Mouse (Mus musculus): ENCODE data around the gene Exoc2. TPM values are rescaled to one million over a fixed set of nuclear protein-coding genes. Genes with fewer than 3 reads are reported as not detected.
A peak's percentile ranks its signal among the peaks of the same experiment; 100 is the strongest.

Gene Exoc2
- polyA plus RNA-seq (2016; fragmentation: Nextera tagmentation; extraction: Ambion mirVana): 26.4 and 31.0 TPM in 2 replicates

DNA sequence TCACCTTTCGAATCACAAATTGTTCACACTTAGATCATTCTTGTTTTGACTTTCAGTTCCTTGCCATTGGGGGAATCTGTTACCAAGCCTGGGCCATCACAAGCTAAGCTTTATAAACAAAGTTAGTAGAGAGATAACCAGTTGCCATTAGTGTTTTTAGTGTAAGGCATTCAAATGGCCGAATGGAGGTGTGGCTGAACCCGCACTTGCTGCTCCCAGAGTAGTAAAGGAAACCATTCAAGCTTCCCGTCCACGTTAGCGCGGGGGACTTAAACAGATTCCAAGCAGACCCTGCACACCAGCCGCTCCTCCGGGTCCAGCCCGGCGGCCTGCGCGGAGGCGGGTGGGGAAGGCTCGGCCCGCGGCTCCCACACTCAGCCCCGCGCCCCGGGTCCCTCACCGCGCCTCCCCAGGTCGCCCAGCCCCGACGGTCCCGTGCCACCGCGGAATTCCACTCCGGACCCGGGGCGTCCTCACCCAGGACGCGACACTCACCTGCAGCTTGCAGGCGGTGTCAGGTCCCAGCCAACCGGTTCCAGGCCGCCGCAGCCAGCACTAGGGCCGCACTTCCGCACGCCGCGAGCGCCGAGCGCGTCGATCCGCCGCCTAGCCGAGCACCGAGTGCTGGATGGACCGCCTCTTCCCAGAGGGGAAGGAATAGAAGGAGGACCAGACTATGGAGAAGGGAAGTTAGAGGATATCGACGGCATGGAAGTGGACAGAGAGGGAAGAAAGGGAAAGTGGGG is at the start of gene Exoc2, which contains the start of gene Gm5447:
TSS of gene Exoc2 (minus strand) at position 593 of the 746 bp plus-strand sequence.
TSS of gene Gm5447 (plus strand) at position 704 of the 746 bp plus-strand sequence.
- Histone ChIP-seq H3K4me1 (peaks cover 16% of the 10 kb centered on the region), H3K4me3 (peak within 1 kb of the TSS; percentile 82), H3K27me3 (ENCODE audit: insufficient read depth, poor library complexity, severe bottlenecking) (no peaks in the 10 kb centered on the region), H3K9me3 (no peaks in the 10 kb centered on the region), H3K36me3 (no peaks in the 10 kb centered on the region), H3K27ac (peak within 1 kb of the TSS; percentile 94)
- peak; percentile 93 for DNase-seq (ENCODE audit: low spot score)
- whole genome bisulfite sequencing: under 1% methylated on average over 51 of the region's 54 CpGs

DNA sequence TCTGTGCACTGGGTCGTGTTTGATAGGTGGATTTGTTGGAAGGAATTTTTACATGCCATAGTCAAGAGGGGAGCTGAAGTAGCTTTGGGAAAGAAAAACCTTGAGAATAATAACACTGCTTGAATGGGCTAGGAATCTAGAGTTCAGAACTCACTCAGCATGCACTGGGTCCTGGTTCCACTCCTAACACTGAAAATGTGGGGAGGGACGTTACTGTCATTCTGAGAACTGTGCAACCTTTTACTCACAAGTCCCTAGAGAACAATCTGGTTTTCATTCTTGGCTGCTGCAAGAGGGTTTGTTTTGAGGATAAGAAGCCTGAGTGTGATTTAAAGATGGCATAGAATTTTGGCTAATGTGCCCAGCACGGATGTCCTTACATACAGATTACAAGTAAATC is 49.8 kb upstream of the Exoc2 start:
- H3K36me3 ChIP-seq: no peaks in the 10 kb centered on the region
- no peak for DNase-seq (ENCODE audit: low spot score)
- no peaks in the 10 kb centered on the region for H3K4me1 ChIP-seq
- 67% methylated on average over 3 of the region's 3 CpGs for WGBS
- no peak overlapping the region for H3K4me3 ChIP-seq
- no peaks in the 10 kb centered on the region for H3K9me3 ChIP-seq
- no peak overlapping the region for H3K27ac ChIP-seq
- no peaks in the 10 kb centered on the region for H3K27me3 ChIP-seq (ENCODE audit: insufficient read depth, poor library complexity, severe bottlenecking)

DNA sequence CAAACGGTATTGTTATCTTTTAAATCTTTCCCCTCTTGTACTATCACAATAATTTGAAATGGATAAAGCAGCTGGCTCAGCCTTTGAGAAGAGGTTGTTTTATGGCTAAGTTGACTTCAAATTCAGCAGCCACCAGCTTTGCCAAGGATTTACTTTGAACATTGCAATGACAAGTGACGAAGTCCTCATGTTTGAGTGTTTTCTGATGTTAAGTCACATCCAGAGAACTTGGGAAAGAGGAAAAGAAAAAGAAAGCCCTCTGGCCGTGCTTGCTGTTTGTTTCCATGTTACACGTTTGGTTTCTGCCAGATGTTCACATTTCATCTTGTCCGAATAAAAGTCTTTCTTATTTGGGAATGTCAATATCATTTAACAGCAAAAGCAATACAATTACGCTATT is 48.0 kb upstream of the Exoc2 start:
- H3K4me3 ChIP-seq: no peak overlapping the region
- H3K27ac ChIP-seq: no peak overlapping the region
- WGBS: 69% methylated on average over 6 of the region's 6 CpGs
- no peak for DNase-seq (ENCODE audit: low spot score)
- H3K27me3 ChIP-seq (ENCODE audit: insufficient read depth, poor library complexity, severe bottlenecking): no peaks in the 10 kb centered on the region
- no peaks in the 10 kb centered on the region for H3K36me3 ChIP-seq
- no peaks in the 10 kb centered on the region for H3K9me3 ChIP-seq
- H3K4me1 ChIP-seq: no peaks in the 10 kb centered on the region

DNA sequence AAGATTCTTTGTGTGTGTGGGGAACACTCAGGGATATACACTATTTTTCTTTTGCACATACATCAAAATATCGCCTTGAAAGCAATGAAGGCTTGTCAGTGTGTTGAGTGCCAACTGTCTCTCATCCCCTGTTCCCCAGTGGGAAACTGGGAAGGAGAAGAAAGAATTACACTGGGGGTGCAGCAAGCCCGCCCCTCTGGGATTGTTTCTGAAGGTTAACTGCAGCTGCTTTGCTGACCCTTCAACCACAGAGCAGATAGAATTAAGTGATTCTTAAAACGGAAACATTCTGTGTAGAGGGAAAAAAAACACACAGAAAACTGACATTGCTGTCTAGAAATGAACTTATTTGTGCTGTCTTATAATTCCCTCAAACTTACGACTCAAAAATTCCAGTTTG is 47.6 kb upstream of the Exoc2 start:
- Histone ChIP-seq H3K4me1 (no peaks in the 10 kb centered on the region), H3K9me3 (no peaks in the 10 kb centered on the region), H3K36me3 (no peaks in the 10 kb centered on the region), H3K27ac (no peak overlapping the region), H3K4me3 (no peak overlapping the region), H3K27me3 (ENCODE audit: insufficient read depth, poor library complexity, severe bottlenecking) (no peaks in the 10 kb centered on the region)
- no peak for DNase-seq (ENCODE audit: low spot score)
- WGBS: 59% methylated on average over 4 of the region's 4 CpGs

DNA sequence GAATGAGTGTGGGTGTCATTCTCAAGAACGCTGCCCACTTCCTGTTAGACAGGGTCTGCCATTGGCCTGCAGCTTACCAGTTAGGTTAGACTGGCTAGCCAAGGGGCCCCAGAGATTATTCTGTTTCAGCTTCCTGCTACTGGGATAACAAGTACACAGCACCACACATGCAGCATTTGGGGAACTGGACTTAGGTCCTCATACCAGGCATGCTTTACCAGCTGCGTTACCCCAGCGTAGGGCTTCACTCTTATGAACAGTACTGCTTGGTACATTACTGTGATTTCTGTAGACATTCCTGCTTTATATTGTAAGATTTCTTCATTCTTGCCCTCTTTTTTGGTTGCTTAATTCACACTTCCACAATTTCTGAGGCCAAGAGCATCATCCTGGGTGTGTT is 43.7 kb upstream of the Exoc2 start:
- Histone ChIP-seq H3K4me3 (no peak overlapping the region), H3K9me3 (no peaks in the 10 kb centered on the region), H3K4me1 (no peaks in the 10 kb centered on the region), H3K27me3 (ENCODE audit: insufficient read depth, poor library complexity, severe bottlenecking) (no peaks in the 10 kb centered on the region), H3K27ac (no peak overlapping the region), H3K36me3 (no peaks in the 10 kb centered on the region)
- WGBS: 94% methylated on average over 3 of the region's 3 CpGs
- no peak for DNase-seq (ENCODE audit: low spot score)

DNA sequence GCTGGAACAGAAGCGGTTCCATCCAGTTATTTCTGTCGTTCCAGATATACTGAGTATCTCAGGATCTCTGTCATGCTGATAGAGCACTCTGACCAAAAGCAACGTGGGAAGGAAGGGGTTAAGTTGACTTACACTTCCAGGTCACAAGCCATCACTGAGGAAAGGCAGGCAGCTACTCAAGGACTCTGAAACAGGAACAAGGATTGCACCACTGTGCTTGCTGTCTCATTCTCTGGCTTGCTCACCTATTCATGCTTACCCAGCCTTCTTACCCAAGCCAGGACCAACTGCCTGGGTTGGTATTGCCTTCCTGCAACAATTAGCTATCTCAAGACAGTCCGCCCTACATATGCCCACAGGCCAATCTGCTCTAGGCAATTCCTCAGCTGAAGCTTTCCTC is 31.1 kb upstream of the Exoc2 start:
- Histone ChIP-seq H3K36me3 (no peaks in the 10 kb centered on the region), H3K9me3 (no peaks in the 10 kb centered on the region), H3K27ac (no peak overlapping the region), H3K4me1 (no peaks in the 10 kb centered on the region), H3K27me3 (ENCODE audit: insufficient read depth, poor library complexity, severe bottlenecking) (no peaks in the 10 kb centered on the region), H3K4me3 (no peak overlapping the region)
- WGBS: 62% methylated on average over 4 of the region's 4 CpGs
- no peak for DNase-seq (ENCODE audit: low spot score)

DNA sequence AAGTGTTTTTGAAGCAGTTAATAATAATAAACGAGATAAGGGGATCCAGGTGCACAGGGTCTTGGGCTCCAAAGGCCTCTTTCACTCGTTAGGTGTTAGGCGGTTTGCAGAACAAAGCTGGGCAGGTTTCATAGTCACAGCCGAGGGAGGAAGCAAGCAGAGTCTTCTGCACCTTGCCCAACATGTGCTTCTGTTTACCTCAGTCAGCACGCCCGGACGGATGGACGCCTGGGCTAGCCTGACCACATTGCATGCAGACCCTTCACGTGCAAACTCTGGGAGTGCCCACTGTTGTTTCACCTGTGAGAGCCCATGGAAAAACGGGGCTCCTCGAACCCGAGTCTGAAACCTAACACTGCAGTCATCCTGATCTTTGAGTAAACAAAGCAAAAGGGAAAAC is 30.6 kb upstream of the Exoc2 start:
- H3K27ac ChIP-seq: no peak overlapping the region
- 57% methylated on average over 12 of the region's 12 CpGs for WGBS
- no peaks in the 10 kb centered on the region for H3K27me3 ChIP-seq (ENCODE audit: insufficient read depth, poor library complexity, severe bottlenecking)
- no peaks in the 10 kb centered on the region for H3K36me3 ChIP-seq
- H3K4me1 ChIP-seq: no peaks in the 10 kb centered on the region
- H3K9me3 ChIP-seq: no peaks in the 10 kb centered on the region
- H3K4me3 ChIP-seq: no peak overlapping the region
- no peak for DNase-seq (ENCODE audit: low spot score)

DNA sequence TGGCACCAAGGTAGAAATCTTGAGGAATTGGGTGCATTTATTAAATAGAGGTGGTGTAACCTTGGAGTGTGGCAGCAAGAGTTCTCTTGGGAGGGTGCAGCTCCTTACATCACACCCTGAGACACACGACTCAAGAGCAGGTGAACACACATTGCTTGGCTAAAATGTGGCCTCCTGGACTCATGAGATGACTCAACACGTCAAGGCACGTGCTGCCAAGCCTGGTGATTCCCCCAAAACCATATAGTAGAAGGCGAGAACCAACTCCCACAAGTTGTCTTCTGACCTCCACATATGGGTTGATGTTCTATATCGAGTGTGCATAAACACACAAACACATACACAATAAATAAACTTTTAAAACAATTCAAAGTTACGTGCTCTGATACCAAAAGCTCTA is 25.9 kb upstream of the Exoc2 start:
- DNase-seq (ENCODE audit: low spot score): no peak
- Histone ChIP-seq H3K4me3 (no peak overlapping the region), H3K27me3 (ENCODE audit: insufficient read depth, poor library complexity, severe bottlenecking) (no peaks in the 10 kb centered on the region), H3K9me3 (no peaks in the 10 kb centered on the region), H3K4me1 (no peaks in the 10 kb centered on the region), H3K27ac (no peak overlapping the region), H3K36me3 (no peaks in the 10 kb centered on the region)
- 78% methylated on average over 6 of the region's 6 CpGs for WGBS

DNA sequence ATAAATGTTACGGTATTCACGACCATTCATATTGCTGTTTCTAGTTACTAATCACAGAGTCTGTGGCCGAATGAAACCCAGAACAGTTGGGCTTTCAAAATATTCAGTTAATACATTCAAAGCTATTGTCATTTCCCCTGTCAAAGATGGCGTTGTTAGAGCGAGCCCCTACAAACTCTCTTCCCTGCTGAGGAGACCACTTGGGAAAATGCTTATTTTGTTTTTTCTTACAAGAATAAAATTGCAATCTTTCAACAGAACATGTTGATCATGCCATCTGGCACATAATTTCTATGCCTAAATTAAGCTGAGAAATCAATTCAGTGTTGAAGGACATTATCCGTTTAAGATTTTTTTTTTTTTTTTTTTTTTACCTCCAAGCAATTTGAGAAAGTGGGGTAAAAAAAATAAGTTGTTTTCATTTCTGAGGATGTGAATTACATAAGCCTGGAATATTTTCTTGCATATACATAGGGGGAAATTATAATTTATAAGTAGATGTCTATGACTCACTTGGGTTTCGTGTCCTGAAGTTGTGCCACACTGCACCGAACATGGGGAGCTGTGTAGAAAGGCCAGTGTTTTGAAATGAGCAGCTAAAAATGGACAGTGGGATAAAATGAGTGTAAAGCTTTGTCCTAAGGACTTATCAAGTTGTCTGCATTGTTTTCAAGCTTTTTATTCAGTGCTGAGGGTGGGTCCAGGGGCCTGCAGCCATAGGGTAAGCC is 23.8 kb upstream of the Exoc2 start:
- no peak for DNase-seq (ENCODE audit: low spot score)
- 81% methylated on average over 8 of the region's 8 CpGs for WGBS
- no peaks in the 10 kb centered on the region for H3K9me3 ChIP-seq
- 0 out of 2 replicates have a peak, but pooled peaks cover 4% of the 10 kb centered on the region for H3K27me3 ChIP-seq (ENCODE audit: insufficient read depth, poor library complexity, severe bottlenecking)
- no peak overlapping the region for H3K27ac ChIP-seq
- H3K4me3 ChIP-seq: no peak overlapping the region
- no peaks in the 10 kb centered on the region for H3K36me3 ChIP-seq
- no peaks in the 10 kb centered on the region for H3K4me1 ChIP-seq

DNA sequence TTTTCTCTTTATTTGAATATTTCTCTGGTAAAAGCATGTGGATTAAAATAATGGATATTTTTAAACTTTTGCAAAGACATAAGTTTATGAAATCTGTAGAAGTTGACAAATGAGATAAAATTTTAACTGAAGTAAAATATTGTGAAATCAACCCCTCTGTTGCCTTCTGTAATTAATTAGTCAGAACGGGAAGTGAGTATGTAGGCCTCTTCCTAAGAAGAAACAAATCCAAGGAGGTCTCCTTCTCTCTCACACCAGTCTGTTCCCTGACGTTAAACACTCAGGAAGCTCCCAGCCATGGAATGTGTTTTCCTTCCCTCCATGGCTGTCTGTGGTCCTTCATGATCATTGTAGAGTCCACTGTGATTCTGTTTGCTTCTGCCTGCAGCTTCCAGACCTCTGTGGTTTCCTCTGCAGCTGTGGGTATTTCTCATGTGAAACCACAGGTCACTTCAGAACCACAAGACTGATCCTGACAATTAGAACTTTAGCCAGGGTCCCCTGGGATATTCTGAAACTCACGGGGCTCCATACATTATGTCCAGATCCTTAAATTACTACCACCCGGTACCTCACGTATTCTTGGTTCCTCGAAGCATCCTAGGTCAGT is 20.5 kb upstream of the Exoc2 start:
- no peak for DNase-seq (ENCODE audit: low spot score)
- 76% methylated on average over 6 of the region's 6 CpGs for WGBS
- no peak overlapping the region for H3K27ac ChIP-seq
- no peaks in the 10 kb centered on the region for H3K36me3 ChIP-seq
- H3K27me3 ChIP-seq (ENCODE audit: insufficient read depth, poor library complexity, severe bottlenecking): peaks cover 10% of the 10 kb centered on the region; the same call in 1 of the 2 replicates
- no peaks in the 10 kb centered on the region for H3K9me3 ChIP-seq
- no peaks in the 10 kb centered on the region for H3K4me1 ChIP-seq
- H3K4me3 ChIP-seq: no peak overlapping the region

DNA sequence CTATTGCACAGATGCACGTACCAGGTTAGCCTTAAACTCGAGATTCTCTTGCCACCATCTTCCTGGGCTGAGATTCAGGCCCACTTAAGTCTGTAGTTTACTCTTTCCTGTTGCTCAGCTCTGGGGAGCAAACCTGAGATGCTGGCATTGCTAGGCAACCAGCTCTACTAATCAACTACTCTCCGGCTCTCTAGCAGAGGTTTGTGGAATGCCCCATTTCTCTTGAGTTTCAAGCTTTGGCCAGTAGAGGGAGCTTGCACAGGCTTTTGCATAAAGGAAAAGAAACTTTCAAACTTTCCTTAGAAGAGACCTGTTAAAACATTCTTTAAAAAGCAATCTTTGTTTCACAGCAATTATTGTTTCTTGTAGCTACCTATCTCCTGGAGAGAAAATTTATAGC is 19.9 kb upstream of the Exoc2 start:
- Histone ChIP-seq H3K4me3 (no peak overlapping the region), H3K9me3 (no peaks in the 10 kb centered on the region), H3K4me1 (no peaks in the 10 kb centered on the region), H3K36me3 (no peaks in the 10 kb centered on the region), H3K27ac (no peak overlapping the region), H3K27me3 (ENCODE audit: insufficient read depth, poor library complexity, severe bottlenecking) (peaks cover 10% of the 10 kb centered on the region; the same call in 1 of the 2 replicates)
- 32% methylated on average over 3 of the region's 3 CpGs for WGBS
- peak; percentile 77 for DNase-seq (ENCODE audit: low spot score)

DNA sequence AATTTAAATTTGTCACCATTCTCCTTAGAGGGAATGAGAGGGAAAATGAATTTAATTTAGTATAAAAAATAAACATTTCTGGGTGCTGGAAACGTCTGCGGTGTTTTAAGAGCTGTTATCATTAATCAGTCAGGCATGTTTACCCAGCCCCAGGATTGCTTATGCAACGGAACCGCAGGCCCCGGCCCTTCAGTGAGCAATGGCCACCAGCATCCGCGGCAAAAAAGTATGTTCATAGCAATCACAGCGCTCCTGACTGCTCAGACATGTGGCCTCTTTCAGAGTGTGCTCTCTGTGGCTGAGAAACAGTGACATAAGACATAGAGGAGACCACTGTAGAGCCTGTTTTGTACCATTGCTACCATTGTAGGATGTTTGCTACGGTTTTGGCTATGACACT is 16.3 kb upstream of the Exoc2 start:
- Histone ChIP-seq H3K27ac (no peak overlapping the region), H3K36me3 (no peaks in the 10 kb centered on the region), H3K4me1 (peaks cover 6% of the 10 kb centered on the region; the same call in 1 of the 2 replicates), H3K9me3 (no peaks in the 10 kb centered on the region), H3K4me3 (no peak overlapping the region), H3K27me3 (ENCODE audit: insufficient read depth, poor library complexity, severe bottlenecking) (peaks cover 21% of the 10 kb centered on the region)
- no peak for DNase-seq (ENCODE audit: low spot score)
- WGBS: 67% methylated on average over 9 of the region's 9 CpGs

DNA sequence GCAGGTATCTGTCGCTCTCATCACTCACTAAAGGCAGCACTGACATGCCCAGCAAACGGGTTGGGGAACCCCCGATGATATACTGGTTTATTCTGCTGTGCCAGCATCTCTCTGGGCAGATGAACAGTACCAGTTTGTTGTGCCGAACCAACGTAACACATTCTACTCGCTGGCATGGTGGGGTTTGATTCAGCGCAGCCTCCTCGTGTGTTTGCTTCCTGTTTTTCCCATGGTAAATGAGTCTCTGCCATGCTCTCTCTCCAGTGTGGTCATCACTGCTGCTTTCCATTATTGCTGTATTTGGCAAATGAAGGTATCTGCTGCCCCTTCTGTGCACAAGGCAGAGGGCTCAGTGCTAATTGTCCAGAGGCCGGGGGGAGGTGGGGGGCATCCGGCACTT is 15.8 kb upstream of the Exoc2 start:
- WGBS: 84% methylated on average over 10 of the region's 10 CpGs
- H3K36me3 ChIP-seq: no peaks in the 10 kb centered on the region
- peaks cover 6% of the 10 kb centered on the region; the same call in 1 of the 2 replicates for H3K4me1 ChIP-seq
- peaks cover 21% of the 10 kb centered on the region for H3K27me3 ChIP-seq (ENCODE audit: insufficient read depth, poor library complexity, severe bottlenecking)
- DNase-seq (ENCODE audit: low spot score): no peak
- no peak overlapping the region for H3K27ac ChIP-seq
- H3K4me3 ChIP-seq: no peak overlapping the region
- no peaks in the 10 kb centered on the region for H3K9me3 ChIP-seq
